Mouse (Mus musculus) MEL (cell line): ENCODE measurements at regions not wholly inside any gene's neighbourhood (a gene's known extent, or its start where the extent isn't known, plus 50 kb on each side); places are given as distances from the start of the nearest gene placed in this dataset.

ENCODE experiments used
- DNase-seq: peaks from one replicate; pipeline ENCODE4 v3.0.0; 2011; ENCODE audit warnings: low read depth, low spot score
- H3K27ac ChIP-seq: 2 replicates; pipeline ENCODE4 v1.5.1; 2012; ENCODE audit warnings: low read depth, mild to moderate bottlenecking, control low read depth, low read length, moderate library complexity; ENCODE audit not compliant: control insufficient read depth
- H3K27me3 ChIP-seq, 2 experiments: fragments of 150-350 bp in 1 of 2; sonication (generic) in 1 of 2; 2 replicates each; pipeline ENCODE4 v1.6.1; 2012; ENCODE audit warnings: low read length in 2 of 2, mild to moderate bottlenecking in 2 of 2, improper control_type of control experiment in 1 of 2, moderate library complexity in 1 of 2; ENCODE audit not compliant: insufficient read depth in 2 of 2, control insufficient read depth in 1 of 2
- H3K36me3 ChIP-seq, 2 experiments: 2 replicates each; pipeline ENCODE4 v1.6.1; 2012 to 2014; ENCODE audit warnings: low read length in 2 of 2, improper control_type of control experiment in 1 of 2, inconsistent platforms in 1 of 2, mild to moderate bottlenecking in 1 of 2; ENCODE audit not compliant: insufficient read depth in 2 of 2, control insufficient read depth in 1 of 2
- H3K4me1 ChIP-seq, 2 experiments: fragments of 150-350 bp in 1 of 2; sonication (generic) in 1 of 2; 2 replicates each; pipeline ENCODE4 v1.6.1; 2012; ENCODE audit warnings: low read length in 2 of 2, improper control_type of control experiment in 1 of 2, mild to moderate bottlenecking in 1 of 2; ENCODE audit not compliant: insufficient read depth in 2 of 2, control insufficient read depth in 1 of 2
- H3K4me3 ChIP-seq, 2 experiments: fragments of 150-350 bp in 1 of 2; sonication (generic) in 1 of 2; 2 replicates each; pipeline ENCODE4 v1.5.1; 2012; ENCODE audit warnings: low read depth in 2 of 2, low read length in 2 of 2, mild to moderate bottlenecking in 2 of 2, moderate library complexity in 2 of 2, control low read depth in 1 of 2, improper control_type of control experiment in 1 of 2; ENCODE audit not compliant: control insufficient read depth in 1 of 2, insufficient read depth in 1 of 2
- H3K79me2 ChIP-seq: 2 replicates; pipeline ENCODE4 v1.6.1; 2012; ENCODE audit warnings: mild to moderate bottlenecking, low read length, moderate library complexity; ENCODE audit not compliant: control insufficient read depth, poor library complexity, insufficient read depth
- H3K9ac ChIP-seq: 2 replicates; pipeline ENCODE4 v1.6.1; 2012; ENCODE audit warnings: low read depth, mild to moderate bottlenecking, control low read depth, low read length, moderate library complexity; ENCODE audit not compliant: control insufficient read depth, poor library complexity, severe bottlenecking
- H3K9me3 ChIP-seq: fragments of 150-350 bp; sonication (generic); replicated peaks from 2 replicates; pipeline ENCODE4 v1.6.1; 2012; ENCODE audit warnings: mild to moderate bottlenecking, low read length, improper control_type of control experiment, moderate library complexity; ENCODE audit not compliant: insufficient read depth
- BHLHE40 ChIP-seq: IDR thresholded peaks from 2 replicates; pipeline ENCODE4 v1.6.1; 2012; ENCODE audit warnings: low read depth, mild to moderate bottlenecking, inconsistent platforms, low read length, improper control_type of control experiment, borderline replicate concordance
- CHD1 ChIP-seq: IDR thresholded peaks from 2 replicates; pipeline ENCODE4 v1.6.1; 2012; ENCODE audit warnings: low read depth, mild to moderate bottlenecking, inconsistent platforms, low read length, improper control_type of control experiment
- CTCF ChIP-seq, 3 experiments: IDR thresholded peaks in 2 of 3; conservative IDR thresholded peaks in 1 of 3; 2 replicates each; pipeline ENCODE4 v1.5.1; 2011 to 2012; ENCODE audit warnings: low read length in 3 of 3, low read depth in 2 of 3, mild to moderate bottlenecking in 2 of 3, improper control_type of control experiment in 1 of 3, inconsistent platforms in 1 of 3, mixed read lengths in 1 of 3, moderate library complexity in 1 of 3; ENCODE audit not compliant: control insufficient read depth in 1 of 3, insufficient read depth in 1 of 3, poor library complexity in 1 of 3, severe bottlenecking in 1 of 3
- E2F4 ChIP-seq: IDR thresholded peaks from 2 replicates; pipeline ENCODE4 v1.6.1; 2011; ENCODE audit warnings: low read depth, low read length, improper control_type of control experiment, borderline replicate concordance
- ETS1 ChIP-seq: IDR thresholded peaks from 2 replicates; pipeline ENCODE4 v1.6.1; 2012; ENCODE audit warnings: low read depth, mild to moderate bottlenecking, inconsistent platforms, low read length, improper control_type of control experiment, moderate library complexity
- GABPA ChIP-seq: IDR thresholded peaks from 2 replicates; pipeline ENCODE4 v1.6.1; 2012; ENCODE audit warnings: low read depth, mild to moderate bottlenecking, inconsistent platforms, low read length, improper control_type of control experiment, moderate library complexity
- GATA1 ChIP-seq: IDR thresholded peaks from 2 replicates; pipeline ENCODE4 v1.6.1; 2011; ENCODE audit warnings: low read depth, low read length, improper control_type of control experiment
- HCFC1 ChIP-seq: IDR thresholded peaks from 2 replicates; pipeline ENCODE4 v1.6.1; 2012; ENCODE audit warnings: low read depth, mild to moderate bottlenecking, inconsistent platforms, low read length, improper control_type of control experiment, moderate library complexity
- JUND ChIP-seq: IDR thresholded peaks from 2 replicates; pipeline ENCODE4 v1.6.1; 2011; ENCODE audit warnings: low read depth, mild to moderate bottlenecking, improper control_type of control experiment, low read length
- KAT2A ChIP-seq: conservative IDR thresholded peaks from 2 replicates; pipeline ENCODE4 v1.6.1; 2012; ENCODE audit warnings: low read depth, low read length, improper control_type of control experiment, inconsistent platforms
- MAFK ChIP-seq: IDR thresholded peaks from 2 replicates; pipeline ENCODE4 v1.6.1; 2011; ENCODE audit warnings: low read depth, mild to moderate bottlenecking, low read length, improper control_type of control experiment, borderline replicate concordance
- MAX ChIP-seq: IDR thresholded peaks from 2 replicates; pipeline ENCODE4 v1.6.1; 2011; ENCODE audit warnings: low read length, improper control_type of control experiment
- MAZ ChIP-seq: IDR thresholded peaks from 2 replicates; pipeline ENCODE4 v1.6.1; 2012; ENCODE audit warnings: low read depth, mild to moderate bottlenecking, inconsistent platforms, low read length, improper control_type of control experiment
- MXI1 ChIP-seq: IDR thresholded peaks from 2 replicates; pipeline ENCODE4 v1.6.1; 2011; ENCODE audit warnings: mild to moderate bottlenecking, low read depth, low read length, improper control_type of control experiment
- MYB ChIP-seq: IDR thresholded peaks from 2 replicates; pipeline ENCODE4 v1.6.1; 2011; ENCODE audit warnings: mild to moderate bottlenecking, low read depth, low read length, improper control_type of control experiment
- NELFE ChIP-seq: IDR thresholded peaks from 2 replicates; pipeline ENCODE4 v1.6.1; 2011; ENCODE audit warnings: low read depth, low read length, improper control_type of control experiment
- NRF1 ChIP-seq: IDR thresholded peaks from 2 replicates; pipeline ENCODE4 v1.6.1; 2014; ENCODE audit warnings: low read depth, mild to moderate bottlenecking, inconsistent platforms, low read length, improper control_type of control experiment, moderate library complexity; ENCODE audit not compliant: poor library complexity, insufficient read depth, severe bottlenecking
- POLR2AphosphoS5 ChIP-seq: IDR thresholded peaks from 2 replicates; pipeline ENCODE4 v1.6.1; 2012; ENCODE audit warnings: low read depth, borderline replicate concordance, mild to moderate bottlenecking, inconsistent platforms, low read length, moderate library complexity, mixed read lengths
- RAD21 ChIP-seq: IDR thresholded peaks from 2 replicates; pipeline ENCODE4 v1.6.1; 2011; ENCODE audit warnings: mild to moderate bottlenecking, low read depth, low read length, improper control_type of control experiment
- RCOR1 ChIP-seq: IDR thresholded peaks from 2 replicates; pipeline ENCODE4 v1.6.1; 2012; ENCODE audit warnings: low read depth, mild to moderate bottlenecking, inconsistent platforms, low read length, improper control_type of control experiment
- SIN3A ChIP-seq: IDR thresholded peaks from 2 replicates; pipeline ENCODE4 v1.6.1; 2012; ENCODE audit warnings: low read length, improper control_type of control experiment, inconsistent platforms
- SMC3 ChIP-seq: IDR thresholded peaks from 2 replicates; pipeline ENCODE4 v1.6.1; 2011; ENCODE audit warnings: low read depth, low read length, improper control_type of control experiment
- TAL1 ChIP-seq: IDR thresholded peaks from 2 replicates; pipeline ENCODE4 v1.6.1; 2012; ENCODE audit warnings: mild to moderate bottlenecking, inconsistent platforms, low read length, moderate library complexity, mixed read lengths
- TCF12 ChIP-seq: IDR thresholded peaks from 2 replicates; pipeline ENCODE4 v1.6.1; 2014; ENCODE audit warnings: low read depth, mild to moderate bottlenecking, inconsistent platforms, low read length, improper control_type of control experiment, moderate library complexity
- UBTF ChIP-seq: IDR thresholded peaks from 2 replicates; pipeline ENCODE4 v1.6.1; 2012; ENCODE audit warnings: low read depth, mild to moderate bottlenecking, inconsistent platforms, low read length, improper control_type of control experiment, moderate library complexity, borderline replicate concordance; ENCODE audit not compliant: insufficient read depth
- USF1 ChIP-seq: IDR thresholded peaks from 2 replicates; pipeline ENCODE4 v1.6.1; 2014; ENCODE audit warnings: low read depth, mild to moderate bottlenecking, inconsistent platforms, low read length, improper control_type of control experiment, moderate library complexity
- USF2 ChIP-seq, 2 experiments: IDR thresholded peaks; 2 replicates each; pipeline ENCODE4 v1.6.1; 2011 to 2012; ENCODE audit warnings: improper control_type of control experiment in 2 of 2, low read length in 2 of 2, borderline replicate concordance in 1 of 2, inconsistent platforms in 1 of 2, low read depth in 1 of 2, mild to moderate bottlenecking in 1 of 2; ENCODE audit not compliant: insufficient read depth in 1 of 2
- ZC3H11A ChIP-seq: IDR thresholded peaks from 2 replicates; pipeline ENCODE4 v1.6.1; 2012; ENCODE audit warnings: low read depth, mild to moderate bottlenecking, inconsistent platforms, low read length, improper control_type of control experiment
- ZMIZ1 ChIP-seq: IDR thresholded peaks from 2 replicates; pipeline ENCODE4 v1.6.1; 2012; ENCODE audit warnings: low read depth, mild to moderate bottlenecking, inconsistent platforms, low read length, improper control_type of control experiment, moderate library complexity
- ZNF384 ChIP-seq: IDR thresholded peaks from 2 replicates; pipeline ENCODE4 v1.6.1; 2012; ENCODE audit warnings: low read depth, mild to moderate bottlenecking, inconsistent platforms, low read length, improper control_type of control experiment

GRCm38 (mm10) chr15:61160666-61161065, 237.9 kb upstream of the A1bg start:
- H3K36me3 ChIP-seq: no peaks in the 10 kb centered on the region
- no peak overlapping the region for H3K9ac ChIP-seq

GRCm38 (mm10) chr15:61159552-61159951, 236.7 kb upstream of the A1bg start:
- H3K4me3 ChIP-seq: no peak overlapping the region
- H3K9ac ChIP-seq: no peak overlapping the region
- H3K36me3 ChIP-seq: no peaks in the 10 kb centered on the region
- no peaks in the 10 kb centered on the region for H3K27me3 ChIP-seq
- no peaks in the 10 kb centered on the region for H3K79me2 ChIP-seq
- H3K9me3 ChIP-seq: no peaks in the 10 kb centered on the region
- TF ChIP-seq KAT2A: no peak
- no peak for TF ChIP-seq ZC3H11A
- TF ChIP-seq NRF1: no peak
- no peak for TF ChIP-seq MYB
- no peak for TF ChIP-seq ETS1
- TF ChIP-seq TAL1: no peak
- TF ChIP-seq E2F4: no peak
- TF ChIP-seq RAD21: no peak
- no peak for TF ChIP-seq POLR2AphosphoS5
- TF ChIP-seq MAFK: no peak
- no peak for TF ChIP-seq MAZ
- TF ChIP-seq JUND: no peak
- no peak for TF ChIP-seq CTCF (IDR thresholded peaks at IDR 0.05 in 2 of 3, conservative IDR thresholded peaks at IDR 0.05 in 1 of 3; ENCODE audit: control insufficient read depth in 1 of 3, insufficient read depth in 1 of 3, low read depth in 2 of 3, low read length in 3 of 3, poor library complexity in 1 of 3, severe bottlenecking in 1 of 3)
- no peak for TF ChIP-seq RCOR1
- no peak for TF ChIP-seq BHLHE40
- TF ChIP-seq MXI1: no peak
- TF ChIP-seq ZNF384: no peak
- TF ChIP-seq SMC3: no peak
- no peaks in the 10 kb centered on the region for H3K4me1 ChIP-seq
- no peak for DNase-seq
- H3K27ac ChIP-seq: no peak overlapping the region

More at GRCm38 (mm10) chr15:61160666-61161065, 237.9 kb upstream of the A1bg start:
- Histone ChIP-seq H3K4me3 (no peak overlapping the region), H3K4me1 (no peaks in the 10 kb centered on the region), H3K79me2 (no peaks in the 10 kb centered on the region), H3K9me3 (no peaks in the 10 kb centered on the region), H3K27me3 (no peaks in the 10 kb centered on the region), H3K27ac (no peak overlapping the region)
- TF ChIP-seq KAT2A (no peak), NELFE (no peak), RAD21 (no peak), ZMIZ1 (no peak), ETS1 (no peak), ZNF384 (no peak), USF2 (IDR thresholded peaks at IDR 0.05; ENCODE audit: borderline replicate concordance in 1 of 2, insufficient read depth in 1 of 2, low read depth in 1 of 2, low read length in 2 of 2) (no peak), UBTF (no peak), USF1 (no peak), HCFC1 (no peak), GABPA (no peak), ZC3H11A (no peak), CHD1 (no peak), GATA1 (no peak), CTCF (IDR thresholded peaks at IDR 0.05 in 2 of 3, conservative IDR thresholded peaks at IDR 0.05 in 1 of 3; ENCODE audit: control insufficient read depth in 1 of 3, insufficient read depth in 1 of 3, low read depth in 2 of 3, low read length in 3 of 3, poor library complexity in 1 of 3, severe bottlenecking in 1 of 3) (no peak), SIN3A (no peak), NRF1 (no peak), RCOR1 (no peak), MAX (no peak), TCF12 (no peak)
- no peak for DNase-seq
